Mouse (Mus musculus): ENCODE data around the gene Grm3.

DNA sequence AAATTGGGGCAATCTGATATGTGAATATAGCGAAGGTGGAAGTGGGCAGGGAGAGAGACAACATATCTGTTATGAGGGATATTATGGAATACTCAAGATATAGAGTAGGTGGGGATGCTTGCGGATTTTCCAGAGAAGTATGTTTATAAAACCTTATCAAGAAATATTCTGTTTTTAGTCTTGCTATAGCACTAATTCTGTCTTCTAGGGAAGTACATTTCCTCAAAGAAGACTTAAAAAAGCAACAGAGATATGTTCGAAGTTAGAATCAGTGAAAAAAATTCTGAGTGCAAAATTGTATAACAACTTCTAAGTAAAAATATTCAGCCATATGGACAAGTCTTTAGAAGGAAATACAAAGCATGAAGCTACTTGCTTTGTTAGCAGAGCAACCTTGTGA, 61.6 kb downstream of the Grm3 start:
- TF ChIP-seq MYC (IDR thresholded peaks at IDR 0.05; ENCODE audit: low read depth, low read length) (no peak), CTCF (conservative IDR thresholded peaks at IDR 0.05 in 1 of 2, IDR thresholded peaks at IDR 0.05 in 1 of 2; ENCODE audit: low read depth in 2 of 2, low read length in 2 of 2) (no peak), ZC3H11A (IDR thresholded peaks at IDR 0.05; ENCODE audit: low read depth, low read length) (no peak), MXI1 (IDR thresholded peaks at IDR 0.05; ENCODE audit: low read depth, low read length) (no peak), MAFK (IDR thresholded peaks at IDR 0.05; ENCODE audit: insufficient replicate concordance, low read length) (no peak), ETS1 (conservative IDR thresholded peaks at IDR 0.05; ENCODE audit: low read depth, low read length) (no peak), CHD1 (IDR thresholded peaks at IDR 0.05; ENCODE audit: low read depth, low read length) (no peak)
